Mouse (Mus musculus): Measurements from ENCODE around the gene Megf11.

DNA sequence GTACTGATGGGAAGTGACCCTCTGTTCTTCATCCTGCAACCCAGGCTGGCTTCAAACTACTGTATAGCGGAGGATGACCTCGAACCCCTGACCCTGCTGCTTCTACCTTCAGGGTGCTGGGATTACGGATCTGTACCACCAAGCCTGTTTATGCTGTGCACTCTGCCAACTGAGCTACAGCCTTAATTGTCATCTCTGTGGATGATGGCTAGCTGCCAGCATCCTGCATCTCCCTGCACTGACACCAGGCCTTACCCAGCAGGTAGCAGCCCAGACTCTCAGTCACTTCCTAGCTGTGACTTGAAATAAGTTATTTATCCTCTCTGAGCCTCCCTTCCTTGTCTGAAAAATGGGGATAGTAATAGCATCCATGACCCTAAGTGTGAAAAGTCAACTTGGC lies 247.7 kb downstream of the Megf11 start:
- TF ChIP-seq CTCF (IDR thresholded peaks at IDR 0.05; ENCODE audit: extremely low read depth, insufficient read depth, low read length) (no peak), POLR2A (IDR thresholded peaks at IDR 0.05; ENCODE audit: extremely low read depth, insufficient read depth, low read length) (no peak)
